Mouse (Mus musculus): ENCODE data around the gene Ccnj.

The Ccnj gene

DNA sequence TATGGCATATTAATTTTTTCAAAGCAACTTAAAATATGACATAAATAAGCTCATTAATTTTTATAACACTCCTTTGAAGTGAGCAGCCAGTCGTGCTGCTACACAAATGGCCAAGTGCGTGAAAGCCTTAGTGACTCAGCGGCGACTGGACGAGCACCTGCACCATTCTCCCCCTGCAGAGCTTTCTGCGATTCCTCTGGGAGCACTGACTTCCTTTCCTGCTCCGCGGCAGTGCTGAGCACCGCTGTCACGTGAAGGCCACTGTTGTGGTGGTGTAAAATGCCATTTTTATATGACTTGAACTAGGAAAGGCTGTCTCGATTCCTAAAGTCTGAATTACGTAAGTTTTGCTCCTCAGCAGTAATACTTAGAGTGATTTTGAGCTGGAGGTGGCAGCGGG lies 10.5 kb downstream of the Ccnj start:
- no peak for DNase-seq (ENCODE audit: low spot score in 2 of 2)

DNA sequence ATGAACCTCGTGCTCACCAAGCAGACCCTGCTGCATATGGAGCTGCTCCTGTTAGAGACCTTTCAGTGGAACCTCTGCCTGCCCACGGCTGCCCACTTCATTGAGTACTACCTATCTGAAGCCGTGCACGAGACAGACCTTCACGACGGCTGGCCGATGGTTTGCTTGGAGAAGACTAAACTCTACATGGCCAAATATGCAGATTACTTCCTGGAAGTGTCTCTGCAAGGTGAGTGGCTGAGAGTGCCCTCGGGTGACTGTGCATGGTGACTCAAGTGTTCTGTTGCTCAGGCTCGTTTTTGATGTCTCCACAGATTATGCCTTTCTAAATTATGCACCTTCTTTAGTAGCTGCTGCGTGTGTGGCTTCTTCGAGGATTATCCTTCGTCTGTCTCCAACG lies 13.7 kb downstream of the Ccnj start:
- no peak for DNase-seq (ENCODE audit: low spot score in 2 of 2)

DNA sequence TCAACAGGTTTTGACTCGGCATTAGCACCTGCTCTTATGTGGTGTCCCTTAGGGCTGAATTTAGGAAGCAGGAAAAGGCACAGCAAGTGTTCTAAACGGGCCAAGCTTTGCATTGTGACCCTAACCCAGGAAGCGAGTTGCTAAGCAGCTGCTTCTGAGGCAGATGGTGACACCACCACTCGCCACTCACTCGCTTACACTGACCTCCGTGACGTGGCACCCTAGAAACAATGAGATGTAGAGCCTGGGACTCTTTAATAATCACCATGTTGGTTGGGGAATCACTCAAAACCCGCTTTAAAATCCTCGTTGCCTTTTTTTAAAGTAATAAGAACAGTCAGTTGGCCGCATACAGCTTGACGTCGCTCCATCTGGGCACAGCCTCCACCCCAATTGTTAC lies 18.3 kb downstream of the Ccnj start:
- DNase-seq (ENCODE audit: low spot score in 2 of 2), result no peak

DNA sequence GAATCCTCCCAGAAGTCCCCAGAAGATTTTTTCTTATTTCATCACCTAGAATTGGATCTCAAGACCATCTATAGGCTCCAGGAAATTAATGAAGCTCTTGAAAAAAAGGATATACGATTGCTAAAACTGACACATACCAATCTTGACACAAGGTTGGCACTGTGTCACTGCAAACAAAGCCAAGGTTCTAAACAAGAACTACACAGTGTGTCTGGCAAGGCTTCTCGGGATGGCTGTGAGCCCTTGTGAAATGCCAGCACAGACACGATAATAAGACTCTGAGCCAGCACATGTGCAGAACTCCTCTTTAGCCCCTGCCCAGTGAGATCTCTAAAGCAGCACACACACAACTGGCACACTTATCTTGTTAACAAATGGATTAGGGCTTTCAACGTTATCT lies 28.5 kb downstream of the Ccnj start:
- no peak for DNase-seq (ENCODE audit: low spot score in 2 of 2)

DNA sequence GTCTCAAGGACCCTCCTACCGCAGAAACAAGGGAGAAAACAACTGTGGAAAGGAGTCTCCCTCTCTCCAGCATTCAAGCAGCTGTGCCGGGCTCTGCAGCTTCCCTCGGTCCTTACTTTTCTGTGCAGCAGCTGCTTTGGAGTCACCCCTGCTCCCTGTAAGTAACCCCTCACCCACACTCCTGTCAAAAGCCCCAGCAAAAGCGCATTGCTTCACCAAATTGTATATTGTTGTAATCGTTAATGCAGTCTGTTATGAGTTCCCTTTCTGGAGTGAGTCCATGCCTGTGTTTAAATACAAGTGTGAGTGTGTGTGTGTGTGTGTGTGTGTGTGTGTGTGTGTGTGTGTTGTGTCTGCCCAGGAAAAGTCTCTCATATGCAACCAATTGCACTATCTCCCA lies 37.2 kb downstream of the Ccnj start:
- no peak for DNase-seq (ENCODE audit: low spot score in 2 of 2)

DNA sequence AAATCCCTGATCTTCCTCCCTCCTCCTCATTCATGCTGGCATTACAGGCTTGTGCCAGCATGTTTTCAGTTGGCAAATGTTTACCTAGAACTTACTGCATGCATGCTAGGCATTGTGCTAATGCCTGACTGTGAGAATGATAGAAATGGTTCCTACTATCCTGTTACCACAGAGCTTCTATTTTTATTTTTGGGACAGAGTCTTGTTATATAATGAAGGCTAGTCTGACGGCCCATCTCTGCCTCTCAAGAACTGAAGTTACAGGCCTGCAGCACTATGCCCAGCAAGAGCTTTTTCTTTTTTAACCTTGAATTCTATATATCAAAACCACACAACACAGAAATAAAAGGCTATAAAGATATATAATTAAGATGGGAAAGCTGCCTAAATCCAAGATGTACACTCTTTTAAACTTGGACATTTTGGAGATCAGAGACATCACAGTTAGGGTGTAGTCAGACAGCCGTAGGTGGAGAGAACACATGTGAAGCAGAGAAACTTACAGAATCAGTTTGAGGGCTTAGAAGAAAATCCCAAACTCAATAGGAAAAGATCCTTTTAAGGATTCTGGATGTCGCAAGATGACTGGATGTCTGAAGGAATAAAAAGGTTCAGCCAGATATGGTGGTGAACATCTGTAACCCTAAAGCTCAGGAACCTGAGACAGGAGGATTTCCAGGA lies 38.5 kb downstream of the Ccnj start:
- DNase-seq (ENCODE audit: low spot score in 2 of 2), result no peak

DNA sequence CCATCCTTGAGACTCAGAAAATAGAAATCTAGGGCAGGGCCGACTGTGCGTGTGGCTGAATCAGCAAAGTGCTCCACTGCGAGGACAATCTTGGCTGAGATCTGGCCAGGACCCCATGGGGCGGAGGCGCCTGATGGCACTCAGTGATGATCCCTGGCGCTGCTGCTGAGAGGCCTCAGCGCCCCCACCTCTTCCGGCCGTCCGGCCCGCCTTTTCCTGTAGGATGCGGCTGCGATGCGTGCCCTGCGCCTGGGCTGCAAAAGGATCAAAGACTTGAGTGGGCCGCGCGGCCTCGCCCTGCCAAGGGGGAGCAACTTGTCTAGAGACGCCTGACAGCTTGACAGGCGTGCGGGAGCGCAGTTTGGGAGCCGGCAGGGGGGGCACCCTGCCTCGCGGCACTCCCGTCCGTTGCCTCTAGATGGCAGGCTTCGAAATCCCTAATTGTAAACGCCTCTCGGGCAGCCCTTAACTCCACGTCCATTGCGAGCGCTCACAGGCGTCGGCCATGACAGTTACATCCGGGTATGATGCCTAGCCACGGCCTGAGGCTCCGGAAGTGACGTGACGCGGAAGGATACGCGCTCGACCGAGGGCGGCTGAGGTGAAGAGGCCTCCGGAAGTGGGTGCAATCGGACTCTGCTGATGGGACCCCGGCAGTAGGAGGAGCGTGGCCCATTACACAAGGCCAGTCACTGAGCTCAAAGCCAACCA lies 42.0 kb downstream of the Ccnj start:
- DNase-seq (ENCODE audit: low spot score in 2 of 2), result peak; percentile 80 to 84

DNA sequence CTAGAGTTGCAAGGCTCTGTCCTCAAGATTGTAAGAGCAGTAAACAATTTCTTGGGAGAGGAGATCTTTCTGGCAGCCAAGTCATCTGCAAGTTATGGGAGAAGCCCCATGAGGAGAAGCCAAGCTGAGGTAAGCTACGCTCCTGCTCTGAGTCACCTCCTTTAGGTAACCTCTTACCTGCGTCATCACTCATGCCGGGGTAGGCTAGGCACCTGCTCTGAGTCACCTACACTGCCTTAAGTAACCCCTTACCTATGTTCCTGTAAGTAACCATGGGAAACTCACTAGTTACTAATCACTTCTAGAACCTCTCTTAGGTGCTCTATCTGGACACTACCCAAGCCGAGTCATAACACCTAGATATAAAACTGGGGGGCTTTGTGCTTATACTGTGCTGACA lies 50.6 kb downstream of the Ccnj start:
- DNase-seq (ENCODE audit: low spot score in 2 of 2), result no peak

DNA sequence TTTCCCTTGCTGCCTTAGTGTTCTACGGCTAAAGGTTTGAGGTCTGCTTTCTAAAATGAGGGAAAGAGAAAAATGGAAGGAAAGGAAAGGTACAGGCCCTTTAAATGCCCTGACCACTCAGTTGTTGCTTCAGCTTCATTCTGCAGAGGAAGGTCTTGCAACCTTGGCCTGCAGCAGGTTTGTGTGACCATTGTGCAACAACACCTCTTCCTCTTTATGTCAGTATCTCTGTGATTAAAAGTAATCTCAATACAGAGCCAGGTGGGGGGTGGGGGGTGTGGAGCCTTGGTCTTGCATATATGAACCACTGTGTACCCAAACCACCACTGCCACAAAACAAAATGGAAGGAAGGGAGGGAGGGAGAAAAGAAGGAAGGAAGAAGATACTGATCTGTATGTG lies 57.8 kb downstream of the Ccnj start:
- DNase-seq (ENCODE audit: low spot score in 2 of 2), result no peak

DNA sequence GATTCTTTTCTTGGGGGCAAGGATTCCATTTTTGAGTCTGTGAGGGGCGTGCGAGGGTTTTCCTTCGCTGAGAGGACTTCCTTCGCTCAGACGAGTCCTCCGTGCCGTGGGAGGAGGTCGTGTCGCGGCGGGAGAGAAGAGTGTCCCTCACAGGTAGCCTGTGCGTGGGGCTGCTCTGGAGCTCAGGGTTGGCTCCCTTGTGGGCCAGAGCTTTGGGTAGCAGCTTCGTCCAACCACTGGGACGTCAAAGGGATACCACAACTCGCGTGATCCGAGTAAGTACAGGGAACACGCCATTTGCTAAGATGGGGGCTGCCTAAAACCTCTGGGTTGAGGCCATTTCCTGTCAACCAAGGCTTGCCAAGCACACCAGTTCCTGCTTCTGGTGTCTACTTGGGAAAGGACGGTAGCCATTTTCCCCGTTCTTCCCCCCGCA lies 63.0 kb downstream of the Ccnj start:
- no peak for DNase-seq (ENCODE audit: low spot score in 2 of 2)

DNA sequence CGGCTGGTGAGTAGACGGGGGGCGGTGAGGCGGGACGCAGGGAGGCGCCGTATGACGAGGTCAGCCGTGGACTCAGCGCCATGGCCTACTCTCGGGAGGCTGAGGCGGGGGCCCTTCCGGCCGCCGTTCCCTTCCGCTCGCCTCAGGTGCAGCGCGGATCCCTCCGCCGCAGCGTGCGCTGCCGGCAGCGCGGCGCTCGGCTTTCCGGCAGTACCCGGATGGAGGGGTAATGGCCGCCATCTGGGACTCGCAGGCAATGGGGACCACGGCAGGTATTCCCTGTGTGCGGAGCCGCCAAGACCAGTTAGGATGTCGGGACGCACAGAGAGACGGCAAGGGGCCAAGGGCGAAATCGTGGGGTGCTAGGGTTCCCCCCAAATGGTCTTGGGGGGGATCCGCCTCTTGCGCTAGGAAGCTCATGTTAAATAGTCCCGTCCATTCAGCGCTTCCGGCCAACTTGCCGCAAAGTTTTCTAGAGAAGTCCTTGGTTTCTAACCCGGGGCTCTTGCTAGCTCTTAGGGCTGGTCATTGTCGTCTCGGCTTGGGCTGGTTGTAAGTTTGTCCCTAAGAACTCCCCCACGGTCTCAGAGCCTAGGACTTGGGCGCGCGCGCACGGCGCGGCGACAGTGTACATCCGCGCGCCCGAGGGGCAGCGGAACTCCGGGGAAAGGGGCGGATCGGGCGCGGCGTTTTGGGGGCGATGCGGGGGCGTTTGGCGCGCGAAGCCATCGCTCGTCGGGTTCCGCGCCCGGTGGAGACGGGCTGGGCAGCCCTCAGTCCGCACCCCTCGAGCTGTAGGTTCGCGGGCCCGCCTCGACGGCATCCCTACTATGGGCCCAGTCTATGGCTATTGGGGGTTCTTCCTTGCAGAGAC lies 63.7 kb downstream of the Ccnj start, which contains the start of gene Zfp518a:
Gene Zfp518a (plus strand): TSS at position 187 of the 874 bp plus-strand sequence.
- DNase-seq (ENCODE audit: low spot score in 2 of 2), result peak; percentile 78 to 81

DNA sequence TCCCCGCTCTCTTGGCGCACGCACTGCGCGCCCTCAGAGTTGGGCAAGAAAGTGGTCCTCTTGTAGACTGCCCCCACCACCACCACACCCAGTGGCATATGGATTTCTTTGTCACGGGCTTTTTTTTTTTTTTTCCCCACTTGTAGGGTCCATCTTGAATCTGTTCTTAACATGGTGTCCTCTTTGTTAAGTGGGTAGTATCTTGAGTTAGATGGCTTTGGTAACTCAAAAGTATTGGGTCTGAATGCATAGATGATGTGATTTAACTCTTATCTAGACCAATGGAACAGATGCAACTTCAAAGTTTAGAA lies 64.3 kb downstream of the Ccnj start:
- DNase-seq (ENCODE audit: low spot score in 2 of 2), result no peak
